ENCODE assay signal across 20 mouse cellular contexts in genomic region chr6:55410119-55410775, GRCm38 (mm10). TPM values are rescaled to one million over a fixed set of nuclear protein-coding genes. Genes with fewer than 3 reads are reported as not detected.
DNase-seq lines count a peak whose midpoint lies in the region; ATAC-seq and TF ChIP-seq lines count a peak whose summit lies in the region.
"Had no signal": no experiment of that assay in that cellular context is flagged by ENCODE, and none has a peak within 500 bp of the region (broad histone marks: within the 10 kb centered on the region; RNA-seq: fewer than 3 reads in every experiment).

No protein-coding gene starts in this region.

- H3K27ac ChIP-seq in midbrain, embryonic 15.5 days, result no peak overlapping the region
- no peak overlapping the region for H3K27ac ChIP-seq in midbrain, embryonic 10.5 days (replicated peaks)
- H3K27ac ChIP-seq in forebrain, postnatal 0 days (ENCODE audit: low read depth, low read length), result no peak overlapping the region
- H3K27ac ChIP-seq: embryonic facial prominence, embryonic 12.5 days had no signal

- H3K4me2 ChIP-seq in midbrain, embryonic 15.5 days, result no peak overlapping the region
- no peak overlapping the region for H3K4me2 ChIP-seq in forebrain, postnatal 0 days (ENCODE audit: low read depth)
- H3K4me2 ChIP-seq: embryonic facial prominence, embryonic 12.5 days had no signal

- TF ChIP-seq CTCF in forebrain, postnatal 0 days (IDR thresholded peaks at IDR 0.05; ENCODE audit: low read depth), result no peak

- intact Hi-C loops in heart, postnatal 14 days (cut with DNase I), result no loop called here

- no peaks in the 10 kb centered on the region for H3K9me3 ChIP-seq in midbrain, embryonic 15.5 days
- H3K9me3 ChIP-seq in midbrain, embryonic 10.5 days (replicated peaks), result no peaks in the 10 kb centered on the region
- no peaks in the 10 kb centered on the region for H3K9me3 ChIP-seq in forebrain, postnatal 0 days (ENCODE audit: low read length)
- H3K9me3 ChIP-seq: embryonic facial prominence, embryonic 12.5 days had no signal

- no peak overlapping the region for H3K9ac ChIP-seq in midbrain, embryonic 15.5 days
- no peak overlapping the region for H3K9ac ChIP-seq in forebrain, postnatal 0 days
- H3K9ac ChIP-seq: embryonic facial prominence, embryonic 12.5 days; liver, postnatal 0 days had no signal

- H3K27me3 ChIP-seq in midbrain, embryonic 15.5 days (replicated peaks), result no peaks in the 10 kb centered on the region
- H3K27me3 ChIP-seq in midbrain, embryonic 10.5 days (ENCODE audit: low read depth, poor library complexity, severe bottlenecking), result no peaks in the 10 kb centered on the region
- H3K27me3 ChIP-seq in forebrain, postnatal 0 days (ENCODE audit: insufficient read depth, low read length), result no peaks in the 10 kb centered on the region
- H3K27me3 ChIP-seq: embryonic facial prominence, embryonic 12.5 days had no signal

- 56% methylated on average over 7 of the region's 7 CpGs for WGBS in midbrain, embryonic 15.5 days
- 70% methylated on average over 7 of the region's 7 CpGs for WGBS in midbrain, embryonic 10.5 days
- 39% methylated on average over 7 of the region's 7 CpGs for WGBS in forebrain, postnatal 0 days

- no peak overlapping the region for H3K4me3 ChIP-seq in midbrain, embryonic 15.5 days
- no peak overlapping the region for H3K4me3 ChIP-seq in midbrain, embryonic 10.5 days
- no peak overlapping the region for H3K4me3 ChIP-seq in forebrain, postnatal 0 days (ENCODE audit: low read depth, low read length)
- H3K4me3 ChIP-seq: embryonic facial prominence, embryonic 12.5 days had no signal

- peak; percentile 38 for DNase-seq in heart, postnatal 4 days
- no peak for DNase-seq in heart, postnatal 14 days
- DNase-seq in midbrain, embryonic 10.5 days (ENCODE audit: low spot score), result no peak
- DNase-seq in forebrain, postnatal 0 days, result no peak
- peak; percentile 66 to 79 for DNase-seq in kidney, postnatal 4 days
- no peak for DNase-seq in urinary bladder, adult 2 months (ENCODE audit: low spot score)
- DNase-seq: adrenal gland, postnatal 14 days; cerebellum, postnatal 36 days; left cerebral cortex, postnatal 4 days; liver, postnatal 0 days; lung, postnatal 4 days had no signal

- 0 out of 2 replicates have a peak, but pooled peaks cover 3% of the 10 kb centered on the region for H3K4me1 ChIP-seq in midbrain, embryonic 15.5 days
- H3K4me1 ChIP-seq in midbrain, embryonic 10.5 days, result peaks cover 15% of the 10 kb centered on the region
- no peaks in the 10 kb centered on the region for H3K4me1 ChIP-seq in forebrain, postnatal 0 days (ENCODE audit: insufficient read depth)
- H3K4me1 ChIP-seq: embryonic facial prominence, embryonic 12.5 days had no signal

- H3K36me3 ChIP-seq in midbrain, embryonic 15.5 days (replicated peaks), result no peaks in the 10 kb centered on the region
- H3K36me3 ChIP-seq in midbrain, embryonic 10.5 days, result no peaks in the 10 kb centered on the region
- H3K36me3 ChIP-seq in forebrain, postnatal 0 days (ENCODE audit: insufficient read depth), result no peaks in the 10 kb centered on the region
- H3K36me3 ChIP-seq: embryonic facial prominence, embryonic 12.5 days had no signal

- ATAC-seq in midbrain, embryonic 15.5 days (replicated peaks), result 0 out of 2 replicates have a peak, but pooled peaks have one; percentile 9
- ATAC-seq in forebrain, postnatal 0 days, result peak; percentile 5; the same call in 1 of the 2 replicates
- ATAC-seq: intestine, postnatal 0 days; liver, postnatal 0 days had no signal

RNA-seq across cellular contexts. Expression of gene Ghrhr, which starts 34.2 kb away (rescaled TPM):
- total RNA-seq in heart, postnatal 4 days (2021), result not detected
- total RNA-seq in heart, postnatal 14 days (2021), result not detected
- polyA plus RNA-seq in midbrain, embryonic 15.5 days (2015; fragmentation: Nextera tagmentation; extraction: Ambion mirVana), result not detected in 2 replicates
- not detected in 2 replicates for polyA plus RNA-seq in midbrain, embryonic 10.5 days (2016; fragmentation: Nextera tagmentation; extraction: Ambion mirVana)
- not detected in 2 replicates for total RNA-seq in forebrain, postnatal 0 days (2014; rRNA removed)
- not detected in 2 replicates for polyA plus RNA-seq in forebrain, postnatal 0 days (2015; fragmentation: Nextera tagmentation; extraction: Ambion mirVana)
- not detected in 2 replicates for polyA plus RNA-seq in urinary bladder, adult 2 months (2012; rRNA removed)
- total RNA-seq: adrenal gland, postnatal 14 days; heart, adult 18-20 months; layer of hippocampus, postnatal 14 days; left cerebral cortex, postnatal 4 days; MEL; midbrain, postnatal 0 days; neutrophil, adult 5-6 weeks had no signal
- polyA plus RNA-seq: embryonic facial prominence, embryonic 12.5 days; heart, embryonic 16.5 days; intestine, postnatal 0 days; midbrain, postnatal 0 days had no signal

RNA-seq across cellular contexts. Expression of gene Adcyap1r1, which starts 41.5 kb away (rescaled TPM):
- total RNA-seq in heart, postnatal 4 days (2021), result 10 to 100 TPM in 1 of 2 experiments, 1 to 10 TPM in 1; 8.6 to 11.9 TPM
- total RNA-seq in heart, postnatal 14 days (2021), result 1 to 10 TPM; 5.5 to 6.2 TPM
- 50.3 and 52.6 TPM in 2 replicates for polyA plus RNA-seq in midbrain, embryonic 15.5 days (2015; fragmentation: Nextera tagmentation; extraction: Ambion mirVana)
- 31.4 and 34.3 TPM in 2 replicates for polyA plus RNA-seq in midbrain, embryonic 10.5 days (2016; fragmentation: Nextera tagmentation; extraction: Ambion mirVana)
- 91.8 and 120 TPM in 2 replicates for total RNA-seq in forebrain, postnatal 0 days (2014; rRNA removed)
- polyA plus RNA-seq in forebrain, postnatal 0 days (2015; fragmentation: Nextera tagmentation; extraction: Ambion mirVana), result 30.3 and 43.4 TPM in 2 replicates
- polyA plus RNA-seq in urinary bladder, adult 2 months (2012; rRNA removed), result 5.8 and 8.6 TPM in 2 replicates
- total RNA-seq: MEL; neutrophil, adult 5-6 weeks had no signal
- polyA plus RNA-seq: liver, postnatal 0 days had no signal

Comparison
In these comparisons a context has a peak if more than half of its experiments do, and no peak if none do; other contexts are left out.
1. DNase-seq: peak in heart, postnatal 4 days (single experiment) and kidney, postnatal 4 days (2 of 2); none in heart, postnatal 14 days (0 of 2), midbrain, embryonic 10.5 days (single experiment), forebrain, postnatal 0 days (single experiment) and urinary bladder, adult 2 months (single experiment).